In the genomic region with DNA sequence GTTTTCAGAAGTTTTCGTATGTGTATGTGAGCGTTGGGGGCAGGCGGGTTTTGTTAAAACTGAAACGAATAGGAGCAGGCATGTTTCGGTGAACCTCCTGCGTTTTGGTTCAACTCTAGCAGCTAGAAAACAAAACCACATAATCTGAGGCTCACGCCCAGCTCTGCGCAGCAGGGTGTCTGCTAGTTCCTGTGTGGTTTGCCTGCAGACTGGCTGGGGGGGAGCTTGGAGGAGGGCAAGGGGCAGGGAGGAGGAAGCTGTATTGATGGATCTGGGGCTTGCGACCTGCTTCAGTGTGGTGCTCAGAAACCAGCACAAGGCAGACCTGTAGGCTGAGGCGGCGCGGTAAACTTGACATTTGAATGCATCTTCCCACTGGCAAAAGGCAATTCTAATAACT, we compare ENCODE assay signal across 9 mouse cellular contexts. TPM values are rescaled to one million over a fixed set of nuclear protein-coding genes. Genes with fewer than 3 reads are reported as not detected.
DNase-seq lines count a peak whose midpoint lies in the region; ATAC-seq and TF ChIP-seq lines count a peak whose summit lies in the region.
"Had no signal": no experiment of that assay in that cellular context is flagged by ENCODE, and none has a peak within 500 bp of the region (broad histone marks: within the 10 kb centered on the region; RNA-seq: fewer than 3 reads in every experiment).

A gene (plus strand): TSS at position 304 of the 400 bp plus-strand sequence.

- peak; percentile 93 for ATAC-seq in activated CD4-positive, CD25-positive, alpha-beta regulatory T cell, adult 4 months
- no peak for ATAC-seq in liver, embryonic 12.5 days
- ATAC-seq in hindbrain, postnatal 0 days: no peak

- DNase-seq in CD4-positive helper T cell, adult 2 months (ENCODE audit: low read depth, low spot score): peak; percentile 95
- DNase-seq in urinary bladder, adult 18-20 months (ENCODE audit: low spot score in 2 of 2): no peak
- no peak for DNase-seq in frontal cortex, postnatal 10 days (ENCODE audit: low spot score in 2 of 2)
- DNase-seq in gastrocnemius, postnatal 4 days (ENCODE audit: low spot score in 2 of 2): no peak
- DNase-seq in hindbrain, postnatal 0 days (ENCODE audit: low spot score): no peak

- H3K4me3 ChIP-seq in liver, embryonic 12.5 days: no peak within 1 kb of the TSS
- peak within 1 kb of the TSS; percentile 61 for H3K4me3 ChIP-seq in small intestine, adult 2 months (ENCODE audit: low read depth, low read length)
- H3K4me3 ChIP-seq in hindbrain, postnatal 0 days (ENCODE audit: low read length): no peak within 1 kb of the TSS

- no peaks in the 10 kb centered on the region for H3K9me3 ChIP-seq in liver, embryonic 12.5 days (replicated peaks)
- H3K9me3 ChIP-seq in hindbrain, postnatal 0 days (ENCODE audit: low read length): no peaks in the 10 kb centered on the region

- TF ChIP-seq POLR2A in small intestine, adult 2 months (IDR thresholded peaks at IDR 0.05; ENCODE audit: low read depth, low read length): no peak

- peak within 1 kb of the TSS; percentile 36 for H3K4me2 ChIP-seq in liver, embryonic 12.5 days
- no peak within 1 kb of the TSS for H3K4me2 ChIP-seq in hindbrain, postnatal 0 days (ENCODE audit: low read depth, low read length)
- H3K4me2 ChIP-seq: hindbrain, embryonic 14.5 days had no signal

- no peak for TF ChIP-seq CTCF in small intestine, adult 2 months (IDR thresholded peaks at IDR 0.05; ENCODE audit: extremely low read depth, insufficient read length, insufficient replicate concordance, low read depth, low read length)
- no peak for TF ChIP-seq CTCF in hindbrain, postnatal 0 days (IDR thresholded peaks at IDR 0.05; ENCODE audit: low read depth)

- H3K9ac ChIP-seq in liver, embryonic 12.5 days: no peak within 1 kb of the TSS
- H3K9ac ChIP-seq in hindbrain, postnatal 0 days (replicated peaks; ENCODE audit: low read length): no peak within 1 kb of the TSS
- H3K9ac ChIP-seq: hindbrain, embryonic 14.5 days had no signal

- H3K36me3 ChIP-seq in liver, embryonic 12.5 days: no peaks in the 10 kb centered on the region
- H3K36me3 ChIP-seq in small intestine, adult 2 months (ENCODE audit: control insufficient read depth, insufficient read depth, low read length): no peaks in the 10 kb centered on the region
- no peaks in the 10 kb centered on the region for H3K36me3 ChIP-seq in hindbrain, postnatal 0 days (ENCODE audit: insufficient read depth, low read length)

- H3K4me1 ChIP-seq in liver, embryonic 12.5 days: 0 out of 2 replicates have a peak, but pooled peaks cover 7% of the 10 kb centered on the region
- no peaks in the 10 kb centered on the region for H3K4me1 ChIP-seq in small intestine, adult 2 months (ENCODE audit: control insufficient read depth, insufficient read depth, insufficient read length, low read length)
- H3K4me1 ChIP-seq in hindbrain, postnatal 0 days (ENCODE audit: insufficient read depth, low read length): no peaks in the 10 kb centered on the region

- 13% methylated on average over 12 of the region's 12 CpGs for WGBS in liver, embryonic 12.5 days (ENCODE audit: insufficient replicate concordance)
- 53% methylated on average over 12 of the region's 12 CpGs for WGBS in small intestine, adult 2 months
- WGBS in hindbrain, postnatal 0 days: 69% methylated on average over 12 of the region's 12 CpGs

- no peak within 1 kb of the TSS for H3K27ac ChIP-seq in liver, embryonic 12.5 days
- peak within 1 kb of the TSS; percentile 24 for H3K27ac ChIP-seq in small intestine, adult 2 months (ENCODE audit: insufficient read depth, low read depth, low read length)
- H3K27ac ChIP-seq in hindbrain, postnatal 0 days: no peak within 1 kb of the TSS
- H3K27ac ChIP-seq: hindbrain, embryonic 14.5 days had no signal

- peaks cover 83% of the 10 kb centered on the region for H3K27me3 ChIP-seq in liver, embryonic 12.5 days (replicated peaks)
- H3K27me3 ChIP-seq in small intestine, adult 2 months (ENCODE audit: control insufficient read depth, insufficient read depth, low read length): no peaks in the 10 kb centered on the region; the same call in 1 of the 2 replicates
- H3K27me3 ChIP-seq in hindbrain, postnatal 0 days (ENCODE audit: insufficient read depth, low read length): no peaks in the 10 kb centered on the region

RNA-seq across cellular contexts. Expression of the gene that starts here (rescaled TPM):
- 10 to 100 TPM; 43.4 to 46.5 TPM for polyA plus RNA-seq in activated CD4-positive, CD25-positive, alpha-beta regulatory T cell, adult 4 months (2017; shearing (Covaris generic))
- 28.9 and 29.0 TPM in 2 replicates for polyA plus RNA-seq in liver, embryonic 12.5 days (2016; fragmentation: Nextera tagmentation; extraction: Ambion mirVana)
- 1.6 and 3.1 TPM in 2 replicates for polyA plus RNA-seq in small intestine, adult 2 months (2012; rRNA removed)
- under 1 TPM; 0.32 to 0.75 TPM for total RNA-seq in gastrocnemius, postnatal 4 days (2021)
- 0.05 and 1.6 TPM in 2 replicates for total RNA-seq in hindbrain, postnatal 0 days (2014; rRNA removed)
- 0.11 TPM in 1 of 2 replicates, not detected in the other for polyA plus RNA-seq in hindbrain, postnatal 0 days (2015; fragmentation: Nextera tagmentation; extraction: Ambion mirVana)
